24 mouse cellular contexts compared by ENCODE assay signal in genomic region chr3:154363507-154363906, GRCm38 (mm10). TPM values are rescaled to one million over a fixed set of nuclear protein-coding genes. Genes with fewer than 3 reads are reported as not detected.
DNase-seq lines count a peak whose midpoint lies in the region; ATAC-seq and TF ChIP-seq lines count a peak whose summit lies in the region.
"Had no signal": no experiment of that assay in that cellular context is flagged by ENCODE, and none has a peak within 500 bp of the region (broad histone marks: within the 10 kb centered on the region; RNA-seq: fewer than 3 reads in every experiment).

No protein-coding gene starts in this region.

- H3K4me3 ChIP-seq in CH12.LX (replicated peaks in 1 of 3; ENCODE audit: low read depth in 2 of 3, low read length in 2 of 3, poor library complexity in 1 of 3), result no peak overlapping the region
- no peak overlapping the region for H3K4me3 ChIP-seq in embryonic facial prominence, embryonic 10.5 days
- no peak overlapping the region for H3K4me3 ChIP-seq in embryonic facial prominence, embryonic 11.5 days (ENCODE audit: low read depth, low read length)

- WGBS in embryonic facial prominence, embryonic 10.5 days, result 48% methylated on average over 9 of the region's 9 CpGs
- WGBS in embryonic facial prominence, embryonic 11.5 days, result 31% methylated on average over 9 of the region's 9 CpGs

- H3K9me3 ChIP-seq in CH12.LX (replicated peaks; ENCODE audit: low read length), result peaks cover 1% of the 10 kb centered on the region
- no peaks in the 10 kb centered on the region for H3K9me3 ChIP-seq in embryonic facial prominence, embryonic 10.5 days
- H3K9me3 ChIP-seq in embryonic facial prominence, embryonic 11.5 days (replicated peaks; ENCODE audit: control insufficient read depth, low read length), result no peaks in the 10 kb centered on the region

- peak; percentile 12 for DNase-seq in CH12.LX (ENCODE audit: extremely low read depth)
- peak; percentile 58 for DNase-seq in embryonic facial prominence, embryonic 10.5 days (ENCODE audit: low spot score)
- DNase-seq in embryonic facial prominence, embryonic 11.5 days (ENCODE audit: low spot score), result peak; percentile 65
- no peak for DNase-seq in gastrocnemius, postnatal 4 days (ENCODE audit: low spot score in 2 of 2)
- DNase-seq in cerebellum, postnatal 14 days, result no peak
- DNase-seq in frontal cortex, postnatal 14 days (ENCODE audit: low spot score in 2 of 2), result no peak
- DNase-seq: adrenal gland, adult 2 months; adrenal gland, adult 8-10 months; adrenal gland, postnatal 10 days; adrenal gland, postnatal 14 days; adrenal gland, postnatal 25 days; adrenal gland, postnatal 36 days; B cell, adult 2 months; cerebellum, adult 11 months; cerebellum, adult 11-12 months; cerebellum, adult 18-20 months; cerebellum, adult 2 months had no signal

- H3K9ac ChIP-seq in CH12.LX (ENCODE audit: insufficient read depth, low read depth), result no peak overlapping the region
- H3K9ac ChIP-seq in embryonic facial prominence, embryonic 11.5 days (replicated peaks; ENCODE audit: low read length), result no peak overlapping the region

- no peak overlapping the region for H3K27ac ChIP-seq in CH12.LX (ENCODE audit: insufficient read depth, low read depth)
- peak overlapping the region; percentile 59; the same call in 1 of the 2 replicates for H3K27ac ChIP-seq in embryonic facial prominence, embryonic 10.5 days (replicated peaks)
- H3K27ac ChIP-seq in embryonic facial prominence, embryonic 11.5 days (replicated peaks; ENCODE audit: low read depth, low read length), result no peak overlapping the region; the same call in 1 of the 2 replicates

- dilution Hi-C loops in CH12.LX (cut with MboI; ENCODE audit: extremely low pct_ligation_motif_present, extremely low pct_unique_long_range_greater_than_20kb, low sequenced_read_pairs), result no loop called here

- H3K4me1 ChIP-seq in CH12.LX (ENCODE audit: control insufficient read depth in 1 of 2, insufficient read depth in 2 of 2), result peaks cover 0 to 10% of the 10 kb centered on the region in 2 experiments; a peak in 2 of 4 replicates
- peaks cover 42% of the 10 kb centered on the region for H3K4me1 ChIP-seq in embryonic facial prominence, embryonic 10.5 days
- H3K4me1 ChIP-seq in embryonic facial prominence, embryonic 11.5 days (ENCODE audit: control insufficient read depth, insufficient read depth, low read length), result no peaks in the 10 kb centered on the region; the same call in 1 of the 2 replicates

- in situ Hi-C loops in CH12.LX (cut with MboI; ENCODE audit: low pct_ligation_motif_present, low pct_unique_long_range_greater_than_20kb, low sequenced_read_pairs), result no loop called here

- H3K79me2 ChIP-seq in CH12.LX (replicated peaks; ENCODE audit: control insufficient read depth, extremely low read depth, insufficient read depth, poor library complexity, severe bottlenecking), result no peaks in the 10 kb centered on the region

- no peak for TF ChIP-seq POLR2A in CH12.LX (IDR thresholded peaks at IDR 0.05; ENCODE audit: low read depth, low read length)

- no peak overlapping the region for H3K4me2 ChIP-seq in CH12.LX (ENCODE audit: insufficient read depth, low read depth, poor library complexity, severe bottlenecking)
- no peak overlapping the region for H3K4me2 ChIP-seq in embryonic facial prominence, embryonic 11.5 days (ENCODE audit: low read depth, low read length)

- H3K27me3 ChIP-seq in CH12.LX (replicated peaks), result no peaks in the 10 kb centered on the region
- 0 out of 2 replicates have a peak, but pooled peaks cover 2% of the 10 kb centered on the region for H3K27me3 ChIP-seq in embryonic facial prominence, embryonic 10.5 days (replicated peaks; ENCODE audit: low read depth, poor library complexity, severe bottlenecking)
- H3K27me3 ChIP-seq in embryonic facial prominence, embryonic 11.5 days (ENCODE audit: control insufficient read depth, insufficient read depth, low read length), result no peaks in the 10 kb centered on the region

- H3K36me3 ChIP-seq in CH12.LX (replicated peaks in 1 of 2; ENCODE audit: control insufficient read depth in 1 of 2, insufficient read depth in 1 of 2, low read length in 1 of 2), result no peaks in the 10 kb centered on the region
- H3K36me3 ChIP-seq in embryonic facial prominence, embryonic 10.5 days (replicated peaks), result no peaks in the 10 kb centered on the region
- no peaks in the 10 kb centered on the region for H3K36me3 ChIP-seq in embryonic facial prominence, embryonic 11.5 days (replicated peaks; ENCODE audit: control insufficient read depth, insufficient read depth, low read depth, low read length)
- H3K36me3 ChIP-seq: G1E had no signal

- TF ChIP-seq RAD21 in CH12.LX (IDR thresholded peaks at IDR 0.05; ENCODE audit: low read depth, low read length), result no peak

- no peak for ATAC-seq in embryonic facial prominence, embryonic 11.5 days (replicated peaks; ENCODE audit: insufficient number of reproducible peaks, low FRiP score, low TSS enrichment, low read depth)
- ATAC-seq: activated CD4-positive, CD25-positive, alpha-beta regulatory T cell, adult 4 months; CD4-positive, CD25-positive, alpha-beta regulatory T cell, adult 4 months; Patski had no signal

- no peak for TF ChIP-seq EP300 in CH12.LX (IDR thresholded peaks at IDR 0.05; ENCODE audit: low read length)

- no peak for TF ChIP-seq CTCF in CH12.LX (conservative IDR thresholded peaks at IDR 0.05 in 1 of 2, IDR thresholded peaks at IDR 0.05 in 1 of 2; ENCODE audit: low read depth in 2 of 2, low read length in 2 of 2)

TF ChIP-seq in CH12.LX, 34 proteins besides CTCF, POLR2A, EP300 and RAD21:
- TF ChIP-seq MAZ (IDR thresholded peaks at IDR 0.05; ENCODE audit: low read depth, low read length) (no peak), USF2 (conservative IDR thresholded peaks at IDR 0.05; ENCODE audit: low read depth, low read length) (no peak), GABPA (IDR thresholded peaks at IDR 0.05; ENCODE audit: insufficient replicate concordance, low read depth, low read length) (no peak), ZKSCAN1 (IDR thresholded peaks at IDR 0.05; ENCODE audit: borderline replicate concordance, low read depth, low read length) (no peak), MEF2A (IDR thresholded peaks at IDR 0.05; ENCODE audit: borderline replicate concordance, low read depth, low read length) (no peak), UBTF (IDR thresholded peaks at IDR 0.05; ENCODE audit: low read depth, low read length) (no peak), E2F4 (IDR thresholded peaks at IDR 0.05; ENCODE audit: insufficient replicate concordance, low read depth, low read length) (no peak), SMC3 (IDR thresholded peaks at IDR 0.05; ENCODE audit: low read depth, low read length) (no peak), NRF1 (IDR thresholded peaks at IDR 0.05; ENCODE audit: low read depth, low read length) (no peak), ZC3H11A (IDR thresholded peaks at IDR 0.05; ENCODE audit: low read depth, low read length) (no peak), POLR2AphosphoS2 (IDR thresholded peaks at IDR 0.05; ENCODE audit: low read depth, low read length) (no peak)

RNA-seq across cellular contexts. Expression of gene Lhx8, which starts 33.0 kb away (rescaled TPM):
- not detected in 2 replicates for total RNA-seq in CH12.LX (2012; rRNA removed)
- not detected in 2 replicates for total RNA-seq in CH12.LX (2014; rRNA removed)
- not detected in 2 replicates for polyA plus RNA-seq in CH12.LX (2012; ENCODE audit: insufficient read length, low read depth)
- 59.5 and 63.6 TPM in 2 replicates for polyA plus RNA-seq in embryonic facial prominence, embryonic 10.5 days (2016; fragmentation: Nextera tagmentation; extraction: Ambion mirVana)
- 55.2 and 73.1 TPM in 2 replicates for polyA plus RNA-seq in embryonic facial prominence, embryonic 11.5 days (2014; fragmentation: Nextera tagmentation; extraction: Ambion mirVana)
- 1 to 10 TPM in 1 of 2 experiments, under 1 TPM in 1; 0.52 to 1.2 TPM for total RNA-seq in gastrocnemius, postnatal 4 days (2021)
- total RNA-seq: adrenal gland, postnatal 25 days; ES-E14; MEL had no signal
- polyA plus RNA-seq: activated CD4-positive, CD25-positive, alpha-beta regulatory T cell, adult 4 months; C2C12; CD4-positive, CD25-positive, alpha-beta regulatory T cell, adult 4 months; cerebellum, adult 2 months; G1E; Patski had no signal

Comparison
In these comparisons a context has a peak if more than half of its experiments do, and no peak if none do; other contexts are left out.
1. DNase-seq: peak in CH12.LX (single experiment), embryonic facial prominence, embryonic 10.5 days (single experiment) and embryonic facial prominence, embryonic 11.5 days (single experiment); none in gastrocnemius, postnatal 4 days (0 of 2), cerebellum, postnatal 14 days (0 of 2) and frontal cortex, postnatal 14 days (0 of 2).
2. RNA of gene Lhx8, which starts 33.0 kb away (polyA plus RNA-seq): 55.2 to 73.1 TPM in embryonic facial prominence, embryonic 11.5 days and 59.5 to 63.6 TPM in embryonic facial prominence, embryonic 10.5 days; not detected in CH12.LX; every median in the first group is over 10 times any median in the second.